Comparison of ENCODE assay signal across 8 mouse cellular contexts in the genomic region with DNA sequence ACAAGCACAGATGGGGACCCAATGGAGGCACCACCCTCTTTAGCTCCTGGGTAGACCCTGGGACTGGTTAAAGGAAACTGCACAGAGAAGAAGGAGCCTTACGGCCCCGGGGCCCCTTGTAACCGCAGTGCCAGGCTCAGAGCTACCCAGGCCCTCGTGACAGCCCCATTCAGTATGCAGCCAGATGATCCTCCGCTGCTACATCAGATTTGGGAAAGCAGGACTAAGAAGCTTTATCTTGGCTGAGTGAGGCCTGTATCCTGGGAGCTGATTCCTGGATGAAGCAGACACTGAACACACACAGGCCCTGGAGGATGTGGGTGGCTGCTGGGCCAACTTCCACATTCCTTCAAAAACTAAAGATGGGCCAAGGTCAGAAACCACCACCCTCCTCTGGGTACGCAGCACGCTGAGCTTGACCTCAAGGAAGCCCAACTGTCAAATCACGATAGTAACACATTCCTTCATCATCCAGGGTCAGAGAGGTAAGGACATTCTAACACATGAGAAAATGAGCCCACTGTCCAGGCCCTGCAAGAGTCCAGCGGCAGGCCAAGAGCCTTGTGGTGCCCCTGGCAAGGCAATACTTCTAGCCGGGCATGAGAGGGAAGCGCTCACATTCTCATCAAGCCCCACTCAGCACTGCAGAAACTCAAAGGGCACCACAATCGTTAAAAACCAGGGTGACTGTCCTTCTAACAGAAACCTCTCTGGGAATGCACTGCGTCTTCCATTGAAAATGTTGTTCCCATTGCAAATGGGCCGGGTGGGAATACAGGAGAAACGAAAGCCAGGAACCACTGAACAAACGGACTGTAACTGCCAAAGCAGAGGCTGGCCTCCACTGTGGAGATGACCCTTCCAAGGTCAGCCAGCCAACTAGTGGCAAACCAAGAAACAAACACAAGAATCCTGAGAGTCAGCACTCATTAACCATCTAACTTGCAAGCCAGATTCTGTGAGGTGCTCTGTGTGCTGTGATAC. TPM values are rescaled to one million over a fixed set of nuclear protein-coding genes. Genes with fewer than 3 reads are reported as not detected.
DNase-seq lines count a peak whose midpoint lies in the region; ATAC-seq and TF ChIP-seq lines count a peak whose summit lies in the region.

No protein-coding gene starts in this region.

- H3K27ac ChIP-seq in lung, embryonic 15.5 days = peak overlapping the region; percentile 78
- peak overlapping the region; percentile 85 for H3K27ac ChIP-seq in heart, embryonic 13.5 days (replicated peaks)
- H3K27ac ChIP-seq in midbrain, postnatal 0 days (ENCODE audit: low read depth, low read length) = no peak overlapping the region

- WGBS in lung, embryonic 15.5 days = 58% methylated on average over 16 of the region's 16 CpGs
- 45% methylated on average over 16 of the region's 16 CpGs for WGBS in heart, embryonic 13.5 days
- 75% methylated on average over 16 of the region's 16 CpGs for WGBS in midbrain, postnatal 0 days

- no peaks in the 10 kb centered on the region for H3K27me3 ChIP-seq in lung, embryonic 15.5 days
- no peaks in the 10 kb centered on the region for H3K27me3 ChIP-seq in heart, embryonic 13.5 days (replicated peaks)
- H3K27me3 ChIP-seq in midbrain, postnatal 0 days (ENCODE audit: insufficient read depth, low read length) = no peaks in the 10 kb centered on the region

- no peak overlapping the region for H3K4me2 ChIP-seq in lung, embryonic 15.5 days
- peak overlapping the region; percentile 16; the same call in 1 of the 2 replicates for H3K4me2 ChIP-seq in heart, embryonic 13.5 days
- no peak overlapping the region for H3K4me2 ChIP-seq in midbrain, postnatal 0 days (ENCODE audit: low read depth, low read length, poor library complexity, severe bottlenecking)

- DNase-seq in gastrocnemius, adult 18-20 months (ENCODE audit: low spot score) = peak; percentile 39
- DNase-seq in gastrocnemius, postnatal 10 days = no peak
- no peak for DNase-seq in lung, postnatal 14 days
- DNase-seq in midbrain, postnatal 0 days (ENCODE audit: low spot score) = no peak
- DNase-seq in embryo, embryonic 9.5 days (ENCODE audit: extremely low spot score) = no peak
- DNase-seq in thymus, postnatal 4 days = no peak

- ATAC-seq in lung, embryonic 15.5 days (ENCODE audit: borderline replicate concordance, extremely low read depth, low FRiP score, low TSS enrichment) = no peak
- no peak for ATAC-seq in heart, embryonic 13.5 days (ENCODE audit: extremely low read depth, insufficient number of reproducible peaks, low FRiP score, low TSS enrichment)
- ATAC-seq in midbrain, postnatal 0 days (ENCODE audit: low FRiP score) = peak; percentile 33; the same call in 1 of the 2 replicates

- no peaks in the 10 kb centered on the region for H3K36me3 ChIP-seq in lung, embryonic 15.5 days
- H3K36me3 ChIP-seq in heart, embryonic 13.5 days = peaks cover 31% of the 10 kb centered on the region
- no peaks in the 10 kb centered on the region for H3K36me3 ChIP-seq in midbrain, postnatal 0 days (ENCODE audit: insufficient read depth, low read length)

- no peak overlapping the region for H3K4me3 ChIP-seq in lung, embryonic 15.5 days
- no peak overlapping the region for H3K4me3 ChIP-seq in heart, embryonic 13.5 days
- H3K4me3 ChIP-seq in midbrain, postnatal 0 days (ENCODE audit: low read depth, low read length) = no peak overlapping the region

- H3K9me3 ChIP-seq in lung, embryonic 15.5 days = no peaks in the 10 kb centered on the region
- H3K9me3 ChIP-seq in heart, embryonic 13.5 days = no peaks in the 10 kb centered on the region
- no peaks in the 10 kb centered on the region for H3K9me3 ChIP-seq in midbrain, postnatal 0 days (ENCODE audit: low read length)

- no peak for TF ChIP-seq CTCF in midbrain, postnatal 0 days (IDR thresholded peaks at IDR 0.05)

- peaks cover 50% of the 10 kb centered on the region for H3K4me1 ChIP-seq in lung, embryonic 15.5 days
- peaks cover 65% of the 10 kb centered on the region for H3K4me1 ChIP-seq in heart, embryonic 13.5 days
- H3K4me1 ChIP-seq in midbrain, postnatal 0 days (ENCODE audit: insufficient read depth, low read length) = peaks cover 13% of the 10 kb centered on the region; the same call in 1 of the 2 replicates

- H3K9ac ChIP-seq in lung, embryonic 15.5 days = no peak overlapping the region
- H3K9ac ChIP-seq in heart, embryonic 13.5 days = peak overlapping the region; percentile 69
- no peak overlapping the region for H3K9ac ChIP-seq in midbrain, postnatal 0 days (replicated peaks; ENCODE audit: low read length, poor library complexity, severe bottlenecking)

RNA-seq across cellular contexts. Expression of a gene that starts 29.0 kb away (rescaled TPM):
- 10 to 100 TPM; 25.0 to 28.4 TPM for total RNA-seq in gastrocnemius, adult 18-20 months (2021)
- 10 to 100 TPM; 12.5 to 17.6 TPM for total RNA-seq in gastrocnemius, postnatal 10 days (2021)
- polyA plus RNA-seq in lung, embryonic 15.5 days (2015; fragmentation: Nextera tagmentation; extraction: Ambion mirVana) = 2.0 and 2.6 TPM in 2 replicates
- 2.3 and 2.6 TPM in 2 replicates for polyA plus RNA-seq in heart, embryonic 13.5 days (2015; fragmentation: Nextera tagmentation; extraction: Ambion mirVana)
- total RNA-seq in midbrain, postnatal 0 days (2014; rRNA removed) = 21.1 and 37.9 TPM in 2 replicates
- 2.2 and 2.7 TPM in 2 replicates for polyA plus RNA-seq in midbrain, postnatal 0 days (2015; fragmentation: Nextera tagmentation; extraction: Ambion mirVana)
